Mouse (Mus musculus) retina, postnatal 1 day (tissue): Measurements from ENCODE around the gene P3h3.
"Not testable (repeated sequence)": the region's sequence is repeated elsewhere in the genome, so short reads cannot be mapped to it uniquely, and the experiment has no call there.

Experiments
- DNase-seq: peaks from one replicate; pipeline ENCODE4 v3.0.0-alpha.2; 2012

P3h3 gene

DNA sequence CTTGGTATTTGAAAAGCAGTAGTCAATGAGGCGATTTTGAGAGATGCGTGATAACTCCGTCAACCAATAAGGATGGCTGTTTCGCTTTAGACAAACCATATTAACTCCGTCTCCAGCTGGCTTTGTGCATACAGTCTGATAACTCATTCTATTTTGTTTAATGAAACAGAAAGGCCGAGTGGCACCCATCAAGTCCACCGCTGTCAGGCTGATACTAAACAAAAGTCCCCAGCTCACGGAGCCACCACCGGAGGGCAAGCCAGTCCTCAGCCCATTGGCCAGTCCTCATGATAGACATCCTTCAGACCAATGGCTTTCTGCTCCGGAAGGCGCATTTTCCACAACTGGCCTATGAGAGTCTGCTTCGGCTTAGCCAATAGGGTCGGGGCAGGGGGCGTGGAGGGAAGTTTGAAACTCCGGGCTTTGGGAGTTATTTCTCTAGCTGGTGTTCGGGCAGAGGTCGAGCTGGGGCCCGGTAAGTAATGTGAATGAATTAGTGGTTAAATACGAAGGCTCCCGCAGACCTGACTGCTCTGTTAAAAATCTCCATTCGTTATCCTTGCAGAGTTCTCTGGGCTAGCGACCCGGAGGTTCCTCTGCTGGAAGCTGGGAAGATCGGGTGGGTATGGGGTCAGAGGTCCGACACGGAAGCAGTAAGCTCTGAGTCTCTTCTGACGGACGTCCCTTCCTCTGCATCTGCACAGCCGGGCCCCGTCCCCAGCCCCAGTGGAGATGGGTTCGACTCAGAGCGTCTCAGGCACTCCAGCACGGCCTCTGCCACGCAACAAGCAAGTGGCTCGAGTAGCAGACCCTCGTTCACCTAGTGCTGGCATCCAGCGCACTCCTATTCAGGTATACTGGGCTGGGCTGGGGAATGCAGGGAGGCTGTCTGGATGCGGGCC, 27.5 kb downstream of the P3h3 start:
- peak; percentile 99 for DNase-seq

DNA sequence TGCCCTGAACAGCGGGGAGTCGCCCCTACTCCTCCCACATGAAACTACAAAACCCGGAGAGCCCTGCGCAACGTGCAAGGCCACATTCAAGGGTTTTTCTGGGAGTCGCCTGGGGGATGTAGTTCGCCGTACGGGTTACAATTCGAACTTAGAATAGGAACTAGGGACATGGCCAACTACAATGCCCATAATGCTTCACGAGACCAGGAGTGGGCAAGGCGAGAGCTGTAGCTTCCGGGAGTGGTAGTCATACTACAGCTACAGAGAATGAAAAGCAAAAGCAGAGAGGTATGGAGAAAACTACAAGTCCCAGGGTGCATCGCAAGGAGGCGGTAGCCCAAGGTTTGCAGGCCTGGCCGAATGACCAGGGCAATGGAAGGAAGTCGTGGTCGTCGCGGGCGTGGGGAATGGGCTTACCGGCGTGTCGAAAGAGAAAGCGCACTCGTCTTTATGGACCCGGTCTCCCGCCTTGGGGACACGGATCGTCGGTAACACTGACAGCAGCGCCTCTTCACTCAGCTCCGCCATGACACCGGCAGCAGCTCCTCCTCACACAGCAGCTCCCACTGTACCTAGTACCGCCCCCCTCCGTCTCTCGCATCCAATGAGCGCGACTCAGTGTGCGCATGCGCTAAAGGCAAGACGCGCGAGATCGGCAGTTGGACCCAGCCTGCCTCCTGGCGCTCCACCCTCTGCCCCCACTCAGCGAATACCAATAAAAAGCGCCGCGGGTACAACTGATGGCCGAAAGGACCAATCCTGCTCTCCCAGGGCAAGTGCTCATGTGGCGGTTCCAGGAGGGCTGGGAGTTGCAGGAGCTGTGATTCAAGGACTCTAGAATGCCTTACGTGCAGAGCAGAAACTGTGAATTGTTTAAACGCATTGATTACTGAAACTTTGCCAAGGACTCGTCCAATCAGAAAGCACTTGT, 28.4 kb downstream of the P3h3 start, which contains the start of the genes Usp5 and Cdca3:
TSS of gene Usp5 (minus strand) at position 617 of the 931 bp plus-strand sequence.
TSS of gene Cdca3 (plus strand) at position 680 of the 931 bp plus-strand sequence.
- peak; percentile 100 for DNase-seq

DNA sequence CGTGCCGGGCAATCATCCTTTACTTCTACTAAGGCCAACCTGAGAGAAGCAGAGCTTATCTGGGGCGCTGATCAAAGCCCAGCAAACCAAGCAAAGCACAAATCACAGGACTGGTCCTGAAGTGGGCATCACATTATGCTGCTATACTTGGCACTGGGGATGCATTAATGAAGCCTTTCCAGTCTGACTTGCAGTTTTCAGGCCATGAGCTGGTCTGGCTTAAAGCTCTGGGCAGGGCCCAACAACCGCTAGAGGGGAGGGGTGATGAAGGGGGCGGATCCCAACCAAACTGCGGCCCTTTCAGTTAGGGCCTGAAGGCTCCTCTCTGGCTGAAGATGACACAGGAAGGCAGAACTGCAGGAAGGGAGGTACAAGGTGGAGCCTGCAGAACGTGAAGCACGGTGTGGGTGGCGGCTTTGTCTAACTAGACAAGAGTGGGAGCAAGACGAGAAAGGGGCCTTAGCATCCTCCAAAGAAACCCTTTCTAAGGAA, 29.4 kb downstream of the P3h3 start:
- peak; percentile 41 for DNase-seq

DNA sequence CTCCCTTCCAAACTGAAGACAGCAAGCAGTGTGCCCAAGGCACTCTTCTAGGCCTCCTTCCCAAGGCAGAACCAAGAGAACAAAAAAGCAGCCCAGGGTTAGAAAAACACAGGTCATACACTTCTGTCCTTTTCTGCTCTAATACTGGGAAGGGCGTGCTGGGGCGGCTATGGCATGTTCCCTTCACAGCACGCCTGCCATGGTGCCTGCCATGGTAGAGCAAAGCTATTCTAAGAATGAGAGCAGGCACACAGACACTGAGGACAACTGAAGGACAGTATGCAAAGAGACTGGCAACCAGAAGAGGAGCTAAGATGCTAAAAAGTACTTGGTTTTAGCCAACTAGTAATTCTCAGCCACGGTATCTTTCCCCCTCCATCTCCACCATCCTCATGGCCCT, 35.5 kb downstream of the P3h3 start:
- DNase-seq = no peak

DNA sequence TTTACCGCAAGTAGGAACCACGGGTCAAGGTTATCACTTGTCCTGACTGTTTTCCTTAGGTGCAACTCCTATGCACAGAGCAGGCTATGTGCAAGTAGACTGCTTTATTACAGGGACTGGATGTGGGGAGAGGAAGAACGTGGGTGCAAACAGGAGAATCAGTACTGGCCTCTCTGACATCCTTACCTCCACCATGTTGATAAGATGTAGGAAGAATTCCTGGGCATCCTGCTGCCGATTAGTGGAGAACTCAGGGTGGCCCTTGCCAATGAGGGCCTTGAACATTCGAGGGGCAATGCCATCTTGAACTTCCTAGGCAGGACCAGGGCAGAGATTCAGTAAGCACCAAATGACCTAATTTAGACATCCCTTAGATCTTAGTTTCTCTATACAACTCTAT, 36.7 kb downstream of the P3h3 start:
- no peak for DNase-seq

DNA sequence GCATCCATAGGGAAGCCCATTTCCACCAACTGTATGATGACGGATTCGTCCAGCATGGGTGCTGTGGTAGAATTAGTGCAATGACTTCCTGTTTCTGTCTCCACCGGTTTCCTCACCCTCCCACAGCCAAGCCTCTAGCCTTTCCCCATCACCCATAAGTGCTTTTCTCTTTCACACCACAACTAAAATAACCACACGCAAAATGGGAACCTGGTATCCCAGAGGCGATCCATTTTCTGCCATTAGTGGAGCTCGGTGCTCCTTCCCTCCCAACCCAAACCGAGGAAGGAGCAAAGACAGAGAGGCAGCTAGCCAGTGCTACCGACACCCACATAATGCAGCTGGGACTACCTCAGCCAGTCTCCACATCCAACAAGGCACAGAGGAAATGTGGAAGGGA, 39.6 kb downstream of the P3h3 start:
- DNase-seq = no peak

DNA sequence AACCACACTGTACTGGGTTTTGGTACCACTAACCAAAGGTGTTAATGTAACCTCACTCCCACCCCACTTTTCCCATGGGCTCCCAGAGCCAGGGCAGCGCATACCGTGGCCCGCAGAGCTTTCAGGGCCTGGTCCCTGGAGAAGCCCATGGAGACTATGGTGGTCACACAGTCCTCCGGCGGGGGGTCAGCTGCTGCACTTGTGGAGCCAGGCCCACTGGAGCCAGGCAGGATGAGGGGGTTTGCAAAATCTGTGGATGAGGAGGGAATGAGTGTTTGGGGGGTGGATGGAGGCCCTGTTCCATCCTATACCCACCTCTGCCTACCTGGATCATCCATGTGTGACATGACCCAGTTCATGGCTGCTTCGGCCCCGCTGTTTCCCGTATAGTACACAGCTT, 40.0 kb downstream of the P3h3 start:
- DNase-seq = no peak

DNA sequence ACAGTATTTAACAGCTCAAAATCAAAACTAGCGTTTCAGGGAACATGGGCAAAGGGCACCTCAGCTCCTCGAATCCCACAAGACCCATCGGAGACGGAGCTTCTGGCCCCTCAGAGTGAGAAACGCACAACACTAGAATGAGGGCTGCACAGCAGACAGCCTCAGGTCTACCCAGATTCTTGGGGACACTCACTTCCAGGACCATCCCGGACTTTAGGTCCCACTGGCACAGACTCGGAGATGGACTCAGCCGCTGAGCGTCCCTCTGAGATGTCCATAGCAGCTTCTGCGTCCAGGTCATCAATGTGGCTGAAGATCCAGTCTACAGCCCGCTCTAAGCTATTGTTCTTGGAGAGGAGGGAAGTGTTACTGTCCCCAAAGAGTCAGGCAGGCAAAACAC, 40.4 kb downstream of the P3h3 start:
- no peak for DNase-seq

DNA sequence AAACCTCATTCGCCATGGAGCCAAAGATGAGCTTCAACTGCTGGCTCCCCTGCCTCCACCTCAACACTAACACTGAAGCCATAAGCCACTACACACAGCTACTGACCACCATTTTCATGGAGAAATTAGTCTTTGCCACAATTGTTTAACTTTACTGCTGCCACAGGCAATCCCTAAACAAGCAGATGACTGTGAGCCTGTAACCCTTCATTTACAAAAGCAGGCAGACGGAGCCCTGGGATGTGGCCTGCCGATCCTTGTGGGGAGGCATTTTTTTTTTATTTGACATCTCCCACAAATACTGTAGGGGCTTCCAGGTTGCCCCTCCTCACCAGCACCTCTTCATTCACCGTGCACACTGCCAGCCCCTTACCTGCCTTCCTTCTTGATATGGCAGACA, 40.9 kb downstream of the P3h3 start:
- no peak for DNase-seq

DNA sequence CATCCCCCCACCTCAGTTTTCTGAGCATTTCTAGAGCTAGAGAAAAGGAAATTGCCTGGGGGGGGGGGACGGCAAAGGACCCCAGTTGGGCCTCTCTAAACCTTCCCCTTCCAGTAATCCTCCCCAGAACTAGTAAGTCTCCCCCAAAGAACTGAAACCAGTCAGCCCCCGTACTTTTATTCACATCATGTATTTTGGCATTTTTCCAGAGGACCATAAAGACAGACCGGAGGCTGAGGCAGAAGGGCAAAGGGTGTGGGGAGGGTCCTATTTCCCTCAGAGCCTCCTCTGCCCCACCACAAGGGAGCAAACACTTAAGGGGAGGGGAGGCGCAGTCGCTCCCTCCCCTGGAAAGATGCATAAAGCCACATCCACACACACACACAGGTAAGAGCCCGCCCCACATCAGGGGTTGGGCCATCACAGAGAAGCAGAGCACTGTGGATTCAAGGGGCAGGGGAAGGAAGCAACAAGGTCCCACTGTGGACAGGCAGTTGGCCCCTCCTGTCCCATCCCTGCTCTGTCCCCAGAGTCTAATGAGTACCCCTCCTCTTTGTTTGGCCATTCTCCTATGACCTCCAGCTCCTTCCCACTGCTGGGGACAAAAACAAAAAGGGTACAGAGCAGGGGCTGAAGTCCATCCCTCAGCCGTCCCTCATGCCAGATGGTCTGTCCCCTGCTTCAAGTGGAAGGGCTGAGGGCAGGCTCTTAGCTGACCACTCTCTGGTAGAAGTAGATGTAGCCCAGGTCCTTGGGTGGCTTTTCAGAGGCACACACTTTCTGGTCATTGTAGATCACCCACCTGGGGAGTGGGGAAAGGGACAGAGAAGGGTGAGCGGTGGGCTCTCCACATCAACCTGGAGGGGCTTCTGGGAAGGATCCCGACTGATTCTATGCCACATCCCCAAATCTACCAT, 42.4 kb downstream of the P3h3 start:
- DNase-seq = no peak

DNA sequence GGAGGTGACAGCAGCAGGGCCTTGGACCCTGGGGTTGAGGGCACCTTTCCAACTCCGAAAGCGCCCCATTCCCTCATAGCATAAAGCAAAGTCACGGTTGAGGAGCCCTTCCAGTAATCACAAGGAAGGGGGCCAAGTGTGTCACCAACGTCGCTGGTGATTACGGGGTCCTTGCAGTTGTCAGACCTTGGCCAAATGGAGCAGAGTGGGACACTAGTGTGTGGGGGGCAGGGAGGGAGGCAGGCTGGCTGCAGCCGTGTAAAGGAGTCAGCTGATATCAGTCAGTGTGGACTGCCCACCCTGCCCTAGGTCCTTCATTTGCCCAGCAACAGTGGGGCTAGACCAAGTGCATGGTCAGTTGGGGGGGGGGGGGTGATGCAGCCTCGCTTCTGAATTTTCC, 43.1 kb downstream of the P3h3 start:
- DNase-seq = no peak

DNA sequence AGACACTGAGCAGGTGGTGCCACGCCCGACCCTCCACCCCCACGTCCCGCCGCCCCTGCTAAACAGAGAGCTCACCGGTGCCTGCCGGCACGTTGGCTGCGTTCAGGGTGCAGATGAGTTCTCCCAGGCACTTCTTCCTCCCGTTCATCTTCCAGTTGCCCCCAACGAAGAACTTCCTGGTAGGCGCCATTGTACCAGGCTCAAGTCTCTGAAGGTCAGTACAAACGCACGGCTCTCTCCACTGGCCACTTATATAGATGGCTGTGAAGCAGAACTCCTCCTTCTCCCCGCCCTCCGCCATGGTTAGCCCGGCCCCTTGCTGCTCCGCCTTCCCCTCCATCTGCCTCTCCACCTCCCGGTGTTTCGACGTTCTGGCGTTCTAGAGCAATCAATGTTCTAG, 43.6 kb downstream of the P3h3 start, which contains the start of gene Tpi1:
TSS of gene Tpi1 (minus strand) at position 364 of the 400 bp plus-strand sequence.
- DNase-seq = peak; percentile 95

DNA sequence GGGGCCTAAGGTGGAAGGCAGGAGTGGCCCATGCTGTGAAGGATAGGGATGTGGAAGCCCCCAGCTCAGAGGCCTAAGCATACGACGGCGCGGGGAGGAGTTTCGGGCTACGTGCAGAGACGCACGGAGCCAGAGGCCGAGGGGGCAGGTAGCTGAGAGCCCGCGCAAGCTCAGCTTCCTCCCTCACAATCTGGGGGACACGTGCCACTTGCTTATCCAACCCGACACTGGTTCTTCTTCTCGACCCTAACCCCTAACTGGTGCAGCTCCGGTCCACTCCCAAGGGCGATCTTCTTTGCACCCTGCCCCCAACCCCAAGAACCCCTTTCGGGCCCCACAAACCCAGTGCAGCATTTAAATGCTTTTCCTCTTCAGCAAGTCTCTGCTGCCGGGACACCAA, 44.1 kb downstream of the P3h3 start:
- DNase-seq = peak; percentile 69

DNA sequence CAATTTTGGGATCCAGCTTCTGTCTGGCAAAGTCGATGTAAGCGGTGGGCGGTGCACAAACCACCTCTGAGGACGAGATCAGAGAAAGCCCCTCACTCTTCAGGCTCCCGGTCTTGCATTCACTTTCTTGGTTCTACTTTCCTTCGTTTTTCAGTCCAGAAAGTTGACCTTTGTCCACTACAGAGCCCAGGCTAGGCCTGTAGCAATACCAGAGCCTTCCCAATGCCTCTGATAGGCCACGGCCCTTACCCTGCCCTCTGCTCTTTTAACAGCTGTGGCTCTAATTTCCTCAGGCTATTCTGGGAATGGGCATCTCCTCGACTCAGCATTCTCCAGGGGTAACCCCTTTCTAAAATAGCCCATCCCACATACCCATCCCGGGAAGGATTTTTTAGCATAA, 44.7 kb downstream of the P3h3 start:
- DNase-seq = no peak

DNA sequence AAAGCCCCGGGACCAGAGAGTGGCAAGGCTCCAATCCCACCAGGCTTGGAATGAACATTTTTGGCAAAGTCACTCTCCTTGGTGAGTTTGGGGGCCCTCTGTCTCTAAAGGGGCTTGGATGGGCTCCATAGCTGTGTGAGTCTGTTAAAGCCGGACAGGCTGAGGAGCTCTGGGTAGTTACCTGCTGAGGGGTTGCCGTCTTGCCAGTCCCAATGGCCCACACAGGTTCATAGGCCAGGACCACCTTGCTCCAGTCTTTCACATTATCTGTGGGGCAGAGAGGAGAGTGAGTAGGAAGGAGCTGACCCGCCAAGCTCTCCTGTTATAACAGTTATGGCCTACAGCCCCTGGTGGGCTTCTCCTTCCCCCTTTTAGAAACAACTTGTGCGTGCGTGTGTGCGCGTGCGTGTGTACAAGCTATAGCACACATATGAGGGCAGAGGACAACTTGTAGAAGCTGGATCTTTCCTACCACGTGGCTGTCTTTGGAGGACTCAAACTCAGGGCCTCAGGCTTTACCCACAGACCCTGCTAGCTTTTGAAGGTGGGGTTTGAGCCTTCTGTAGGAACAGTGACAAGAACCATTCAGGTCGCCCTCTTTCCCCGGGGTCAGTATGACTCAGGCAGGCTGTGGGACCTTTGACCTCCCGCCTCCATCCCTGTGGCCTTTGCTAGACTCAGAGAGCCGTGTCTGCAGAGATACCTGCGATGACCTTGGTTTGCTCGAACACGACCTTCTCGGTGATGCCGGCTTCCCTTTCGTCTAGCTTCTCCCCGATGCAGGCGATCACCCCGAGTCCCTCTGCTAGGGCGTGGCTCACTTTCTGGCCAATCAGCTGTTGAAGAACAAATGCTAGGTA, 45.6 kb downstream of the P3h3 start:
- DNase-seq = no peak

DNA sequence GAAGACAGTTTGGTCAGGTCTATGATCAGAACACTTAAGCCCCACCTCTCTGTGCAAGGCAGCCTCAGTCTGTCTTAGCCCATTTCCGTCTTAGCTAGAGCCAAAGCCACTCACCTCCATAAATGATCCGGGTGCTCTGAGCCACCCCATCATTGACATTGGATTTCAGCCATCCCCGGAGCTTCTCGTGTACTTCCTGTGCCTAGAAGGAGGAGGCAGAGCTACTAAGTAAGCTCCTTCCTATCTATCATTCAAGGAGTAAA, 46.2 kb downstream of the P3h3 start:
- DNase-seq = no peak

DNA sequence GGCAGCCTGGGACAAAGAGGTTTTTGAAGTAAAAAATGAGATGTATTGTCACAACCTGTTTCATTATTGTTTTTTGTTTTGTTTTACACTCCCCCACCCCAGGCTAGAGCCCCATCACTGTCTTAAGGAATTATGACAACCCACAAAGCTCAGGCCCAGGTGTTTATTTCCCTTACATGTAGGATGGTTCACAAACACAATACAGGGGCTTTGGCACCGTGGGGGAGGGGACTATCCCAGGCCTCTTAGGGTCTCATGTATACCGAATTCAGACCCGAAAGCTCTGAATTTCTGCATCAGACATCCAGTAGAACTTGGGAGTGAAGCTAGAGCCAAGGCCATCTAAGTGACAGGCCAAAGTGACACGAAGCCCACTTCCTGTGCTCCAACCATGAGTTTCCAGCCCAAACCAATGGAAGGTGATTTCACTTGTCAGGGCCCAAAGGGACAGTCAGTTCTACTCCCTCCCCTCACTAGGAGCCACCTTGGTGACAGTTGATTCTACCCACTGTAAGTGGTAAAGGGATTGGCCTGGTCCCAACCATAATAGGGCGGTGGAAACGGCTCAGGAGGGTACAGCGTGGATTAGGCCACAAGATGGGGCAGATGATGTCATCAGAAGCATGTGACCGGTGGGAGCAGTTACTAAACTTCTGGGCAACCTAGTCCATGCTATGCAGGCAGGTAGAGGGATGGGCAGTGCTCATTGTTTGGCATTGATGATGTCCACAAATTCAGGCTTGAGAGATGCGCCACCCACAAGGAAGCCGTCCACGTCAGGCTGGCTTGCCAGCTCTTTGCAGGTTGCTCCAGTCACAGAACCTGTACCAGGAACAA, 46.8 kb downstream of the P3h3 start:
- not testable (repeated sequence) for DNase-seq

DNA sequence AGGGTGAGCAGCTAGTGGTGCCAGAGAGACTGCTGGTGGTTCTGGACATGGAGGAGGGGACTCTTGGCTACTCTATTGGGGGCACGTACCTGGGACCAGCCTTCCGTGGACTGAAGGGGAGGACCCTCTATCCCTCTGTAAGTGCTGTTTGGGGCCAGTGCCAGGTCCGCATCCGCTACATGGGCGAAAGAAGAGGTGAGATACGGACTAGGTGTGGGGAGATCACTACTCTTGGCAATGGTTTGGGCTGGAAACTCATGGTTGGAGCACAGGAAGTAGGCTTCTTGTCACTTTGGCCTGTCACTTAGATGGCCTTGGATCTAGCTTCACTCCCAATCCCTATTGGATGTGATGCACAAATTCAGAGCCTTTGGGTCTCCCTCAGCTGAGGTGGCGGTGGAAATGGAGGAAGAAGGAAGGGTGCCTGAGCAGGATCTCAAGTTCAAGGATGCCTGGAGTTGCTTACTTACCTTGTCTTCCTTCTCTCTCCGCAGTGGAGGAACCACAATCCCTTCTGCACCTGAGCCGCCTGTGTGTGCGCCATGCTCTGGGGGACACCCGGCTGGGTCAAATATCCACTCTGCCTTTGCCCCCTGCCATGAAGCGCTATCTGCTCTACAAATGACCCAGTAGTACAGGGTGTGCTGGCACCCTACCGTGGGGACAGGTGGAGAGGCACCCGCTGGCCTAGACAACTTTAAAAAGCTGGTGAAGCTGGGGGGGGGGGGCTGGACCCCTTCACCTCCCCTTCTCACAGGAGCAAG, 47.6 kb downstream of the P3h3 start:
- no peak for DNase-seq

DNA sequence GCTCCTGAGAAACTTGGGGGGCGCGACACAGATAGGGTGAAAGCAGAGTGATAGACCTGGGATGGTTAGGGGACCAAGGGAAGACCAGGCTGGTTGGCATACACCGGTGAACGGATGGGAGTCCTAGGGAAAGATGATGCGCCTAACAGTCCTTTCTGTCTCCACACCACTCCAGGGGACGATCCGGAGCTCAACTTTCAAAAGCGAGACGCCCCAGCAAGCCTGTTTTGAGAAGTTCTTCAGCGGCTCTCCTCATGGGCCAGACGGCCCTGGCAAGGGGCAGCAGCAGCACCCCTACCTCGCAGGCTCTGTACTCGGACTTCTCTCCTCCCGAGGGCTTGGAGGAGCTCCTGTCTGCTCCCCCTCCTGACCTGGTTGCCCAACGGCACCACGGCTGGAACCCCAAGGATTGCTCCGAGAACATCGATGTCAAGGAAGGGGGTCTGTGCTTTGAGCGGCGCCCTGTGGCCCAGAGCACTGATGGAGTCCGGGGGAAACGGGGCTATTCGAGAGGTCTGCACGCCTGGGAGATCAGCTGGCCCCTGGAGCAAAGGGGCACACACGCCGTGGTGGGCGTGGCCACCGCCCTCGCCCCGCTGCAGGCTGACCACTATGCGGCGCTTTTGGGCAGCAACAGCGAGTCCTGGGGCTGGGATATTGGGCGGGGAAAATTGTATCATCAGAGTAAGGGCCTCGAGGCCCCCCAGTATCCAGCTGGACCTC, 48.3 kb downstream of the P3h3 start:
- DNase-seq = peak; percentile 92
